8 mouse cellular contexts compared by ENCODE assay signal in genomic region chr6:93819888-93820287, GRCm38 (mm10).
DNase-seq lines count a peak whose midpoint lies in the region; ATAC-seq and TF ChIP-seq lines count a peak whose summit lies in the region.

No protein-coding gene starts in this region.

- no peak for TF ChIP-seq CTCF in lung, embryonic 14.5 days (IDR thresholded peaks at IDR 0.05; ENCODE audit: low read depth)

- H3K4me1 ChIP-seq in lung, embryonic 14.5 days (ENCODE audit: insufficient read depth) = no peaks in the 10 kb centered on the region
- peaks cover 9% of the 10 kb centered on the region; the same call in 1 of the 2 replicates for H3K4me1 ChIP-seq in neural tube, embryonic 14.5 days (ENCODE audit: control insufficient read depth, insufficient read depth, low read length)

- no peak overlapping the region for H3K4me3 ChIP-seq in lung, embryonic 14.5 days (ENCODE audit: low read depth, low read length)
- H3K4me3 ChIP-seq in neural tube, embryonic 14.5 days (ENCODE audit: low read depth, low read length) = no peak overlapping the region

- DNase-seq in lung, embryonic 14.5 days = peak; percentile 54
- DNase-seq in lung, postnatal 36 days = no peak
- peak; percentile 95 to 98 for DNase-seq in cerebellum, postnatal 36 days
- peak; percentile 36 to 40 for DNase-seq in frontal cortex, postnatal 25 days (ENCODE audit: low spot score in 2 of 2)
- peak; percentile 79 to 80 for DNase-seq in layer of hippocampus, postnatal 36 days
- no peak for DNase-seq in B cell, adult 2 months

- H3K36me3 ChIP-seq in lung, embryonic 14.5 days (ENCODE audit: insufficient read depth) = no peaks in the 10 kb centered on the region
- no peaks in the 10 kb centered on the region for H3K36me3 ChIP-seq in neural tube, embryonic 14.5 days (ENCODE audit: control insufficient read depth, insufficient read depth, low read length)

- H3K27me3 ChIP-seq in lung, embryonic 14.5 days (ENCODE audit: insufficient read depth, low read length) = no peaks in the 10 kb centered on the region
- H3K27me3 ChIP-seq in neural tube, embryonic 14.5 days (ENCODE audit: control insufficient read depth, insufficient read depth, low read length) = no peaks in the 10 kb centered on the region

- whole genome bisulfite sequencing in lung, embryonic 14.5 days = 57% methylated on average over 6 of the region's 6 CpGs
- WGBS in neural tube, embryonic 14.5 days = 5% methylated on average over 6 of the region's 6 CpGs

- H3K9ac ChIP-seq in lung, embryonic 14.5 days = no peak overlapping the region
- H3K9ac ChIP-seq in neural tube, embryonic 14.5 days (replicated peaks; ENCODE audit: low read depth, low read length) = no peak overlapping the region

- no peaks in the 10 kb centered on the region for H3K9me3 ChIP-seq in lung, embryonic 14.5 days (ENCODE audit: low read depth, low read length)
- no peaks in the 10 kb centered on the region for H3K9me3 ChIP-seq in neural tube, embryonic 14.5 days (ENCODE audit: control insufficient read depth, low read length)

- ATAC-seq in lung, embryonic 14.5 days (ENCODE audit: insufficient read depth) = peak; percentile 21; the same call in 1 of the 2 replicates
- ATAC-seq in neural tube, embryonic 14.5 days (ENCODE audit: low read depth) = peak; percentile 94
- ATAC-seq in monocyte, adult 5-6 weeks (replicated peaks; ENCODE audit: insufficient number of reproducible peaks, low FRiP score, low TSS enrichment, poor library complexity, severe bottlenecking) = no peak

- no peak overlapping the region for H3K4me2 ChIP-seq in lung, embryonic 14.5 days
- H3K4me2 ChIP-seq in neural tube, embryonic 14.5 days (ENCODE audit: low read depth, low read length) = no peak overlapping the region

- H3K27ac ChIP-seq in lung, embryonic 14.5 days (ENCODE audit: low read depth) = no peak overlapping the region
- peak overlapping the region; percentile 70; the same call in 1 of the 2 replicates for H3K27ac ChIP-seq in neural tube, embryonic 14.5 days (ENCODE audit: low read depth, low read length)

Comparison
In these comparisons a context has a peak if more than half of its experiments do, and no peak if none do; other contexts are left out.
1. DNase-seq: peak in lung, embryonic 14.5 days (single experiment), cerebellum, postnatal 36 days (2 of 2), frontal cortex, postnatal 25 days (2 of 2) and layer of hippocampus, postnatal 36 days (2 of 2); none in lung, postnatal 36 days (single experiment) and B cell, adult 2 months (0 of 2).